Mouse (Mus musculus) retina, embryonic 14.5 days (tissue): Measurements from ENCODE around the gene Hormad2.

Experiments used
- DNase-seq: peaks from one replicate; pipeline ENCODE4 v3.0.0-alpha.2; 2015; ENCODE audit warnings: low spot score

The Hormad2 gene

DNA sequence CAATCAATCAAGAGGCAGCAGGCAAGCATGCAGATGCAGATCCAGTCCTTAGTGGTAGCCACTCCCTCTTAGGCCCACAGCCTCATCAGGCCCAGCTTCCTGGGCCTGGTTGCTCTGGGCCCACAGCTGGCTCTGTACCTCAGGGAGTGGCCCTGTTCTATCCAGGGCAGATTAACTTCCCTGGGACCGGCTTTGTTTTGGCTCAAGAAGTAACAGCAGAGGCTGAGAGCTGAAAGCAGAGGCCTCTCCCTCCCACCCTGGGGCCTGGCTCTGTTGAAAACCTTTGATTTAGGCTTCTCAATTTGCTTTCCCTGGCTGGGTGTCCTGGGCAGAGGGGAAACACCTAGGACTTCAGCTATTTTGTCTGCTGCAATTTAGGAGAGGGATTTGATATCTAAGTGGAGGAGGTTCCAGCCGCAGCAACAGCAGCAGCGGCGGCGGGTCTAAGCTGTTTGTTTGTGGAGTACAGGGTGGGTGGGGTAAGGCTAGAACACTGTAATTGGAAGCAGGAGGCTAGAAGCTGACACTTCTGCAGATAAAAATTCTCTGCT, 138.5 kb downstream of the Hormad2 start:
- no peak for DNase-seq

GRCm38 (mm10) chr11:4300683-4301082, 140.2 kb downstream of the Hormad2 start:
- no peak for DNase-seq

GRCm38 (mm10) chr11:4299735-4300474, 141.0 kb downstream of the Hormad2 start:
- no peak for DNase-seq

DNA sequence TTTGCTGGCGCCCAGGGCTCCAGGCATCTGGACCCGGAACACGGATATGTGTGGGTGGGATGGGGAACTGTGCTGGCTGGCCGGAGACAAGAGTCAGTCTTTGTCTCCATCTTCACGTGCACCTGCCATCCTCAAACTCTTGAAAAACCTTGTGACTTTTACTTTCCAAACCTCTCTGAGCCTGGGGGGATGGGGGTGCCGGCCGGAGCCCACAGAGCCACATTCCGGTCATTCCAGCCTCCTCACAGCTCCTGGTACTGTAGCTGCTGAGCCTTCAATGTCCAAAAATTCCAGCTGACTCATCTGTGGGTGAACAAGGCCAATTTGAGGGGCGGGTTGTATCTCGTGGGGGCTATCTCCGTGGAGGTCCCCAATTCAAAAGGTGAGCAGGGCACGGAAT, 141.7 kb downstream of the Hormad2 start:
- no peak for DNase-seq

DNA sequence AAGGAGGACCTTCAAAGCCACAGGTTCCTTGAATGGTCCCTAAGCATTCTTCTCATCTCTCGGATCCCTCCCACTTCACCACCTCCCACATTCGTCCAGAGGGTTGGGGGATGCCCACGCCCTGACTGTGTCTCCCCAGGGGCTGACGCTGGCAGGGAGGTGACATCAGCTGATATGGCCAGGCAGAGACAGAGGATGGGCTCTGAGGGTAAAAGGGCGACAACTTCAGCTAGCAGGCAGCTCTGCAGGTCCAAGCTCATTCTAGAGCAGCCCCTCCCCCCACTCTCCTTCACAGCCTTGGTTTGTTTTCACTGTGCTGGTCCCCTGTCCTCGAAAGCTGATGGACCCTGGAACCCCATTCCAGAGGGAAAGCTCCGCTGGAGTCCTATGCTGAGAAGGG, 142.3 kb downstream of the Hormad2 start:
- DNase-seq = no peak

- no peak for DNase-seq
Observed at GRCm38 (mm10) chr11:4297753-4298152, 143.2 kb downstream of the Hormad2 start.

- DNase-seq = no peak
Observed at GRCm38 (mm10) chr11:4296610-4297275, 144.2 kb downstream of the Hormad2 start.
